Mouse (Mus musculus): ENCODE results near the gene Dnah1.

DNA sequence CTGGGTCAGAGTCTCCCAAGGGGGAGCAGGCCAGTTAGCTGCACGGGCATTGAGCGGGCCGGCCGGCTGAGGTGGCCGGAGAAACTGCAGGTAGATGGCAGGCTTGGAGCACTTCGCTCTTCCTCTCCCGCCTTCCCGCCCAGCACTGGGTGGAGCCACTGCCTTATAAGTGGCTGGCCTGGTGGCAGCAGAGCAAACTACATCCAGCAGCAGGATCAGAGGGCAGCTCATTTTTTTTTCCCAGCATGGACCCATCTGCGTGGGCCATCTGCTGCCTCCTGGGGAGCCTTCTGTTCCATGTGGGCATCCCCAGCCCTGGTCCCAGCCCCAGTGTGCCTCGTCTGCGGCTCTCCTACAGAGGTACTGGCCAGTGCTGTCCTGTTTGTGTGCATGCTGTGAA is 106.0 kb downstream of the Dnah1 start, which contains the start of gene Sema3g:
- no peak for TF ChIP-seq POLR2A (IDR thresholded peaks at IDR 0.05; ENCODE audit: borderline replicate concordance, extremely low read depth, insufficient read depth, insufficient read length, poor library complexity, severe bottlenecking)
- TF ChIP-seq CTCF (IDR thresholded peaks at IDR 0.05; ENCODE audit: borderline replicate concordance, extremely low read depth, insufficient read depth, insufficient read length): peak; percentile 50
